Mouse (Mus musculus) G1E (cell line): Measurements from ENCODE around the gene Eef2kmt. TPM values are rescaled to one million over a fixed set of nuclear protein-coding genes. Genes with fewer than 3 reads are reported as not detected.

Source experiments
- ATAC-seq: 2 replicates; pipeline ENCODE4 v1.8.0; 2016; ENCODE audit warnings: mild to moderate bottlenecking; ENCODE audit not compliant: insufficient number of reproducible peaks, poor library complexity, low FRiP score, severe bottlenecking; ENCODE audit errors: extremely low read depth
- DNase-seq: peaks from one replicate; pipeline ENCODE4 v3.0.0; 2012; ENCODE audit warnings: low spot score
- H3K27me3 ChIP-seq: 2 replicates; pipeline ENCODE4 v1.6.1; 2012; ENCODE audit warnings: mild to moderate bottlenecking, low read length, inconsistent platforms; ENCODE audit not compliant: insufficient read depth
- H3K36me3 ChIP-seq: replicated peaks from 2 replicates; pipeline ENCODE3; 2012; ENCODE audit warnings: mild to moderate bottlenecking, inconsistent platforms
- H3K4me1 ChIP-seq: 2 replicates; pipeline ENCODE4 v1.6.1; 2012; ENCODE audit warnings: low read depth, low read length, inconsistent platforms, mixed read lengths; ENCODE audit not compliant: insufficient read depth
- H3K4me3 ChIP-seq: 2 replicates; pipeline ENCODE4 v1.5.1; 2012; ENCODE audit warnings: low read depth, mild to moderate bottlenecking, inconsistent platforms, low read length, moderate library complexity, mixed read lengths
- H3K9me3 ChIP-seq: replicated peaks from 2 replicates; pipeline ENCODE4 v1.6.1; 2012; ENCODE audit warnings: inconsistent platforms
- CTCF ChIP-seq: IDR thresholded peaks from 2 replicates; pipeline ENCODE4 v1.5.1; 2012; ENCODE audit warnings: low read depth, low read length, inconsistent platforms, mixed read lengths
- GATA1 ChIP-seq: IDR thresholded peaks from 2 replicates; pipeline ENCODE4 v1.6.1; 2012; ENCODE audit warnings: borderline replicate concordance, low read length, inconsistent platforms, mixed read lengths
- GATA2 ChIP-seq: IDR thresholded peaks from 2 replicates; pipeline ENCODE4 v1.6.1; 2012; ENCODE audit warnings: low read depth, low read length, inconsistent platforms, borderline replicate concordance
- POLR2AphosphoS5 ChIP-seq: IDR thresholded peaks from 2 replicates; pipeline ENCODE4 v1.6.1; 2012; ENCODE audit warnings: low read depth, low read length, inconsistent platforms; ENCODE audit not compliant: insufficient replicate concordance
- TAL1 ChIP-seq: conservative IDR thresholded peaks from 2 replicates; pipeline ENCODE4 v1.6.1; 2012; ENCODE audit warnings: low read depth, low read length, inconsistent platforms, mixed read lengths
- polyA plus RNA-seq: library from polyadenylated mRNA; stranded (reverse); fragments of >175 nt; gene quantifications from 2 replicates; pipeline ENCODE4 v1.2.3, GENCODE M21; 2012
- total RNA-seq, 2 experiments: library from RNA; stranded (forward) in 1 of 2; stranded (reverse) in 1 of 2; fragments of 200-1000 nt in 1 of 2; fragments of >200 nt in 1 of 2; fragmentation: Nextera tagmentation in 1 of 2; gene quantifications; 2 replicates each; pipeline ENCODE4 v1.2.3; 2014 to 2017

The Eef2kmt gene
- total and polyA plus RNA-seq, 3 experiments: 2.7 to 29.9 (median 20.3) TPM

DNA sequence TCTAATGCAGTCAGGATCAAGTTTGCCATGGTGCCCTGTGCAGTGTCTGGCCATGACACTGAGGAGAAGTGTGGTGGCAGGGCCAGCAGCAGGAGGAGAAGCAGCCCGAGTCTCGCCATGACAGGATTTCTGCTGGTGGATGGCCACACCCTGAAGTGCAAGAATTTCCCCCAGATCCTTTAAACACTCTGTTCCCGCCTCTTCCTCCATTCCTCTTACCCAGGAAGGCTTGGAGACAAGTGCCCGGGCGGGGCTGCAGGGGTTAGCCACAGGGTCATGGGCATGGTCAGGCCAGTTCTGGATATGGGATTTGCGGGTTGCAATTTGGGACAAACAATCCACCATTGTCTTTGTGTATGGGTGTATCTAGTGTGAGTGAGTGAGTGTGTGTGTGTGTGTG is 33.6 kb downstream of the Eef2kmt start, which contains the start of gene AU021092:
Gene AU021092, minus strand, starts transcription at position 160 of the 400 bp plus-strand sequence.
- Histone ChIP-seq H3K4me1 (no peaks in the 10 kb centered on the region), H3K27me3 (peaks cover 16% of the 10 kb centered on the region), H3K36me3 (no peaks in the 10 kb centered on the region), H3K4me3 (no peak within 1 kb of the TSS), H3K9me3 (no peaks in the 10 kb centered on the region)
- no peak for ATAC-seq
- DNase-seq: no peak
- TF ChIP-seq GATA1: no peak
- no peak for TF ChIP-seq GATA2
- no peak for TF ChIP-seq POLR2AphosphoS5
- TF ChIP-seq TAL1: no peak
- TF ChIP-seq CTCF: no peak

DNA sequence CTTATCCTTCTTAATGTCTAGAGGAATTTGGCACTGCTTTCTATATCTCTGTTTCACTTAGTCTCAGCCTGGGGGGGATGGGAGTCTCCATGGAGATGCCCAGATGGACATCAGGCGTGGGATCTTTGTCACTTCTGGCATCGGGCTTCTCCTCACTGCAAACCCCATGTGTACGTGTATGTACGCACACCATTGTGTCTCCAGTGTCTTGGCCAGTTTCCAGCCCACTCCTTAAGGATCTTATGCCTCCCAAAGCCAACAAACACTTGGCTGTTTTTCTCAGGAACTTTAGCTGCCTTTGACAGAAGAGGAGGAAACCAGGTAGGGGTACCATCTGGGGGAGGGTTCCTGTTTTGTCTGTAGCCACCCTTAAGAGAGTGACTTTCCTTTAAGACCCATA is 34.4 kb downstream of the Eef2kmt start:
- no peak for TF ChIP-seq GATA1
- TF ChIP-seq GATA2: no peak
- TF ChIP-seq POLR2AphosphoS5: no peak
- TF ChIP-seq TAL1: no peak
- no peak for TF ChIP-seq CTCF
- H3K36me3 ChIP-seq: no peaks in the 10 kb centered on the region
- H3K4me1 ChIP-seq: no peaks in the 10 kb centered on the region
- DNase-seq (no peak), ATAC-seq (no peak)
- no peak overlapping the region for H3K4me3 ChIP-seq
- peaks cover 16% of the 10 kb centered on the region for H3K27me3 ChIP-seq
- no peaks in the 10 kb centered on the region for H3K9me3 ChIP-seq

DNA sequence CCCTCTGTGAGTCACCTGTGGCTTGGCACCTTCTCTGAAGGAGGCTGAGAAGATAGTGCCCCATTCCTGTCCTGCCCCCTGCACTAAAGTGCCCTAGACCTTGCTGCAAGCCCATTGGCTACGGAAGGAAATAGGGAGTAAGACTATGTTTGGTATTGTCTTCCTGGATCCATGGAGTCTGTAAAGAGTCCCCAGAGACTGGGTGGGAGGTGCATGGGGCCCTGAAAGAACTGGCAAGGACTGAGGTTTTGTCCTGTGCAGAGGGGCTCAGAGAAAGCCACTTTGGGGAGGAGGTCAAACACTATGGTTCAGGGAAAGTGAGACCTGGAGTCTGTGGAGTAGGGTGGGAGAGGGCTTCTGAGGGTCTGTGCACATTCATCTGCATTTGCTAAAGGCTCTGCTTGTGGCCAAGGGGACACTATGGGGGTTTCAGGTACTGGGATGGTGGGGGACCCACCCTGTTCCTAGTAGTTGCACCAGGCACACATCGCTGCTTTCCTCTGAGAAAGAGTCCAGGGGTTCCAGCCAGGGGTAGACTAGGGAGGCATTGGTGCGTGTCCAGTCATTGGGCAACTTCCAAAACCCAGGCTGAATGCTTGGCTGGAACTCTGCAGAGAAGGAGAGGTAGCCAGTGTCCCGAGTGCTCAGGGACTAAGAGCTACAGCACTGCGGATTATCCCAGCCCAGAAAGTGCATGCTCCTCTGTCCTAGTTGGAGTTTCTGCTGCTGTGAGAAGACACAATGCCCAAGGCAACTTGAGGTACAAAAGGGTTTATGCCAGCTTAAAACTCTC is 38.2 kb downstream of the Eef2kmt start:
- no peaks in the 10 kb centered on the region for H3K36me3 ChIP-seq
- DNase-seq (no peak), ATAC-seq (no peak)

DNA sequence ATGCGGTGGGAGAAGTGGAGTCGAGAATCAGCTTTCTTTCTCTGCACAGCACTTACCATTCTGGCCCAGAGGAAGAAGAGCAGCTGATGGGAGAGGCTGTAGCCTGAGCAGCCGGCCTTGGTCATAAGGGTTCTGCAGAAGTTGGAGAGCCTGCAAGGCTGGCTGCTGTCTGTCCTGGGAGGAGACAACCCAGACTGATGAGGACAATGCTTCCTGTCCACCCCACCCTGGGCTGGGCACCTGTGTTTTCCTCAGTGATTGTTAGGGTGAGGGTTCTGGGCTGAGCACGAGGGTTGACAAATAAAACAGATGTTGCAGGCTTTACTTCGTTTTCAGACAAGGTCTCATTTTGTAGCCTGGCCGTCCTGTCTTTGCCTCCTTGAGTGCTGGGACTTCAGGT is 39.1 kb downstream of the Eef2kmt start:
- TF ChIP-seq TAL1: no peak
- H3K27me3 ChIP-seq: peaks cover 17% of the 10 kb centered on the region
- H3K36me3 ChIP-seq: no peaks in the 10 kb centered on the region
- no peak for DNase-seq
- no peak overlapping the region for H3K4me3 ChIP-seq
- H3K9me3 ChIP-seq: no peaks in the 10 kb centered on the region
- ATAC-seq: no peak
- H3K4me1 ChIP-seq: no peaks in the 10 kb centered on the region

More for the DNA sequence above, 38.2 kb downstream of the Eef2kmt start:
- TF ChIP-seq POLR2AphosphoS5 (no peak), GATA2 (no peak), TAL1 (no peak), CTCF (no peak), GATA1 (no peak)
- H3K4me3 ChIP-seq: no peak overlapping the region
- H3K27me3 ChIP-seq: peaks cover 24% of the 10 kb centered on the region
- H3K4me1 ChIP-seq: no peaks in the 10 kb centered on the region
- H3K9me3 ChIP-seq: no peaks in the 10 kb centered on the region

DNA sequence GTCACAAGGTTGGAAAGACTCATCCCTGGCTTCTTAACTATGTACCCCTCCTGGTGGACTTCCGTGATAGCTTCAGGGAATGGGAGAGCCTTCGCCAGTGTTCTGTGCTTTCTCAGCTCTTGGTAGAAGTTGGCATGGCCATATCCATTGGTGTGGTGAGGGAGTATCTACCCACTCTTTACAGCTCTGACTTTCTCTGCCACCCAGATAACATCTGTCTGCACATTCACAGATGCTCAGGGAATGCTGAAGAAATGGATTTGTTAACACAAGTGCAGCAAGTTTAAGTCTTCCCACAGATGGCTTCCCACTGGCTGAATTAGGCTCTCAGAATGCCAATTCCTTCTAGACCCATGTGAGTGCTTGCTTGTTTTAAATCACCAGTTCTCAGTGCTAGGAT is 41.7 kb downstream of the Eef2kmt start:
- ATAC-seq: no peak

DNA sequence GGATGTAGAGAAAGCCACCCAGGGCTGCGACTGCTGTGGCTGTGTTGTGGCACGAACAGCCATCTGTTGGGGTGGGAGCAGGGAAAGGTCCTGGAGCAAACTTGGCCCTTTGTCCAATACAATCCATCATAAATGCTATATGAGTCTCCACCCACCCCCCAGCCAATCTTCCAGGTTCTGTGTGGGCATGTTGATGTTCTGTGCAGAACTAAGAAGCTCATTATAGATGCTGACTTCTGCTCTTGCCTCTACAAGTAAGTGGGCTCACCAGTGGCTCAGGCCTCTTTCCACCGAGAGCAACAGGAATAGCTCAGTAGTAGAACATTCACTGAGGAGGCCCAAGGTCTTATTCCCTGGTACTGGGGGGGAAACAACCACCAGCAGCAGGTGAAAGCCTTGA is 43.6 kb downstream of the Eef2kmt start:
- peaks cover 5% of the 10 kb centered on the region for H3K4me1 ChIP-seq
- ATAC-seq (no peak), DNase-seq (no peak)
- H3K27me3 ChIP-seq: peaks cover 14% of the 10 kb centered on the region
- no peaks in the 10 kb centered on the region for H3K36me3 ChIP-seq
- H3K4me3 ChIP-seq: no peak overlapping the region
- no peak for TF ChIP-seq POLR2AphosphoS5
- TF ChIP-seq GATA2: no peak
- H3K9me3 ChIP-seq: no peaks in the 10 kb centered on the region

More for the DNA sequence above, 41.7 kb downstream of the Eef2kmt start:
- TF ChIP-seq POLR2AphosphoS5 (no peak), GATA1 (no peak), TAL1 (no peak), GATA2 (no peak), CTCF (no peak)
- Histone ChIP-seq H3K4me3 (no peak overlapping the region), H3K4me1 (peaks cover 5% of the 10 kb centered on the region), H3K36me3 (no peaks in the 10 kb centered on the region), H3K9me3 (no peaks in the 10 kb centered on the region), H3K27me3 (peaks cover 22% of the 10 kb centered on the region)
- no peak for DNase-seq
